Mouse (Mus musculus) testis, adult 2 months (tissue): ENCODE measurements at regions not wholly inside any gene's neighbourhood (a gene's known extent, or its start where the extent isn't known, plus 50 kb on each side); places are given as distances from the start of the nearest gene placed in this dataset.

Experiments
- H3K27ac ChIP-seq: fragments of 200-500 bp; 2 replicates; pipeline ENCODE4 v1.5.1; 2012; ENCODE audit warnings: low read depth, low read length; ENCODE audit not compliant: control insufficient read depth, insufficient read depth
- H3K27me3 ChIP-seq: fragments of 200-500 bp; 2 replicates; pipeline ENCODE4 v1.6.1; 2012; ENCODE audit warnings: mild to moderate bottlenecking, low read length, moderate library complexity; ENCODE audit not compliant: control insufficient read depth, insufficient read depth
- H3K36me3 ChIP-seq: fragments of 200-500 bp; 2 replicates; pipeline ENCODE4 v1.6.1; 2012; ENCODE audit warnings: mild to moderate bottlenecking, low read length; ENCODE audit not compliant: control insufficient read depth, insufficient read depth
- H3K4me1 ChIP-seq: fragments of 200-500 bp; 2 replicates; pipeline ENCODE4 v1.6.1; 2012; ENCODE audit warnings: low read length; ENCODE audit not compliant: control insufficient read depth, insufficient read depth
- H3K4me3 ChIP-seq: fragments of 200-500 bp; 2 replicates; pipeline ENCODE4 v1.5.1; 2012; ENCODE audit warnings: low read depth, mild to moderate bottlenecking, low read length, moderate library complexity, mixed read lengths; ENCODE audit not compliant: control insufficient read depth
- CTCF ChIP-seq: fragments of 200-500 bp; IDR thresholded peaks from 2 replicates; pipeline ENCODE4 v1.5.1; 2012; ENCODE audit warnings: low read depth, mild to moderate bottlenecking, inconsistent platforms, low read length, moderate library complexity; ENCODE audit not compliant: control insufficient read depth, insufficient read depth, insufficient replicate concordance
- POLR2A ChIP-seq: fragments of 200-500 bp; IDR thresholded peaks from 2 replicates; pipeline ENCODE4 v1.6.1; 2012; ENCODE audit warnings: low read depth, mild to moderate bottlenecking, inconsistent platforms, low read length, moderate library complexity; ENCODE audit not compliant: control insufficient read depth

GRCm38 (mm10) chr9:67610696-67611095, 51.2 kb upstream of the Tln2 start:
- H3K4me3 ChIP-seq = no peak overlapping the region
- no peaks in the 10 kb centered on the region for H3K27me3 ChIP-seq
- H3K36me3 ChIP-seq = no peaks in the 10 kb centered on the region
- H3K4me1 ChIP-seq = no peaks in the 10 kb centered on the region; the same call in 1 of the 2 replicates
- TF ChIP-seq POLR2A (no peak), CTCF (no peak)
- no peak overlapping the region for H3K27ac ChIP-seq

- Histone ChIP-seq H3K4me3 (no peak overlapping the region), H3K36me3 (no peaks in the 10 kb centered on the region), H3K27ac (no peak overlapping the region), H3K27me3 (no peaks in the 10 kb centered on the region), H3K4me1 (no peaks in the 10 kb centered on the region; the same call in 1 of the 2 replicates)
- no peak for TF ChIP-seq CTCF
- no peak for TF ChIP-seq POLR2A
These were observed 52.2 kb upstream of the Tln2 start for GRCm38 (mm10) chr9:67611676-67612075.

GRCm38 (mm10) chr9:67612101-67612500, 52.6 kb upstream of the Tln2 start:
- Histone ChIP-seq H3K27me3 (no peaks in the 10 kb centered on the region), H3K36me3 (no peaks in the 10 kb centered on the region), H3K27ac (no peak overlapping the region), H3K4me3 (no peak overlapping the region), H3K4me1 (no peaks in the 10 kb centered on the region; the same call in 1 of the 2 replicates)
- TF ChIP-seq POLR2A = no peak
- no peak for TF ChIP-seq CTCF

- H3K4me3 ChIP-seq = no peak overlapping the region
- no peaks in the 10 kb centered on the region; the same call in 1 of the 2 replicates for H3K4me1 ChIP-seq
These were observed 54.7 kb upstream of the Tln2 start for GRCm38 (mm10) chr9:67614068-67614727.

GRCm38 (mm10) chr9:67616207-67616606, 56.7 kb upstream of the Tln2 start:
- no peak overlapping the region for H3K4me3 ChIP-seq
- no peaks in the 10 kb centered on the region; the same call in 1 of the 2 replicates for H3K4me1 ChIP-seq
- H3K36me3 ChIP-seq = no peaks in the 10 kb centered on the region
- no peak for TF ChIP-seq POLR2A
- TF ChIP-seq CTCF = no peak
- no peak overlapping the region for H3K27ac ChIP-seq
- H3K27me3 ChIP-seq = no peaks in the 10 kb centered on the region

More at GRCm38 (mm10) chr9:67614068-67614727, 54.7 kb upstream of the Tln2 start:
- Histone ChIP-seq H3K36me3 (no peaks in the 10 kb centered on the region), H3K27ac (no peak overlapping the region), H3K27me3 (no peaks in the 10 kb centered on the region)
- no peak for TF ChIP-seq CTCF
- TF ChIP-seq POLR2A = no peak

- H3K4me1 ChIP-seq = no peaks in the 10 kb centered on the region; the same call in 1 of the 2 replicates
- no peak overlapping the region for H3K4me3 ChIP-seq
- no peaks in the 10 kb centered on the region for H3K36me3 ChIP-seq
- no peak overlapping the region for H3K27ac ChIP-seq
- H3K27me3 ChIP-seq = no peaks in the 10 kb centered on the region
- TF ChIP-seq CTCF = no peak
- no peak for TF ChIP-seq POLR2A
These were observed 58.1 kb upstream of the Tln2 start for GRCm38 (mm10) chr9:67617341-67618217.

GRCm38 (mm10) chr9:67620945-67621344, 61.4 kb upstream of the Tln2 start:
- Histone ChIP-seq H3K4me3 (no peak overlapping the region), H3K36me3 (no peaks in the 10 kb centered on the region), H3K27me3 (no peaks in the 10 kb centered on the region), H3K4me1 (no peaks in the 10 kb centered on the region; the same call in 1 of the 2 replicates), H3K27ac (no peak overlapping the region)
- TF ChIP-seq CTCF (no peak), POLR2A (no peak)
